Comparison of ENCODE assay signal across 22 mouse cellular contexts in the genomic region with DNA sequence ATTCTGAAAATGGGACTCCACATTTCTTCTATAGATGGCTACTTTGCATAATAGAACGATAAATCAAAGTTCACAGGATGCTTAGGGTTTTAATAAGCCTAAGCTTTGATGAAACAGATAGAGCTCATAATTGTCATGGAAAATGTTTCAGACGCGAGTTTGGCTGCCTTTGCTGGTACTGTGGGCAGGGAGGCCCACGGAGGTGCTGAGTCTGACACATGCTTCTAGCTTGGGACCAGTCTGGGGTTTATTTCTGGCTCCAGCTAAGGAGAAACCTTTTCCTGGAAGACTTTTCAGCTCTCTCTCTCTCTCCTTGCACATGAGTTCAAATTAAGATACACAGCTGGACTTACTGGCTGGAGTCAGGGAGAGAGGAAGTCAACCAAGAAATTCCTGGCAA. TPM values are rescaled to one million over a fixed set of nuclear protein-coding genes. Genes with fewer than 3 reads are reported as not detected.
DNase-seq lines count a peak whose midpoint lies in the region; ATAC-seq and TF ChIP-seq lines count a peak whose summit lies in the region.
"Had no signal": no experiment of that assay in that cellular context is flagged by ENCODE, and none has a peak within 500 bp of the region (broad histone marks: within the 10 kb centered on the region; RNA-seq: fewer than 3 reads in every experiment).

No protein-coding gene starts in this region.

- 75% methylated on average over 4 of the region's 4 CpGs for WGBS in lung, embryonic 14.5 days
- WGBS in lung, adult 2 months = 66% methylated on average over 4 of the region's 4 CpGs
- 68% methylated on average over 4 of the region's 4 CpGs for WGBS in stomach, embryonic 16.5 days
- 76% methylated on average over 4 of the region's 4 CpGs for WGBS in kidney, embryonic 16.5 days

- H3K4me2 ChIP-seq in lung, embryonic 14.5 days = no peak overlapping the region
- no peak overlapping the region for H3K4me2 ChIP-seq in stomach, embryonic 16.5 days (ENCODE audit: low read depth, low read length)
- no peak overlapping the region for H3K4me2 ChIP-seq in kidney, embryonic 16.5 days (replicated peaks; ENCODE audit: low read depth, low read length)
- H3K4me2 ChIP-seq: embryonic facial prominence, embryonic 13.5 days; heart, embryonic 11.5 days; hindbrain, embryonic 13.5 days; intestine, embryonic 15.5 days; midbrain, embryonic 13.5 days; neural tube, embryonic 13.5 days had no signal

- TF ChIP-seq CTCF in lung, embryonic 14.5 days (IDR thresholded peaks at IDR 0.05; ENCODE audit: low read depth) = no peak
- TF ChIP-seq CTCF in lung, adult 2 months (IDR thresholded peaks at IDR 0.05; ENCODE audit: insufficient read depth, low read length) = no peak
- no peak for TF ChIP-seq CTCF in embryonic fibroblast, embryonic 13.5 days (IDR thresholded peaks at IDR 0.05; ENCODE audit: borderline replicate concordance, insufficient read depth, low read length)

- H3K4me1 ChIP-seq in lung, embryonic 14.5 days (ENCODE audit: insufficient read depth) = peaks cover 15% of the 10 kb centered on the region
- H3K4me1 ChIP-seq in lung, adult 2 months (ENCODE audit: control insufficient read depth, insufficient read depth, low read length) = peaks cover 4% of the 10 kb centered on the region
- peaks cover 11% of the 10 kb centered on the region for H3K4me1 ChIP-seq in embryonic fibroblast, embryonic 13.5 days (ENCODE audit: control insufficient read depth, insufficient read depth, low read length)
- H3K4me1 ChIP-seq in stomach, embryonic 16.5 days (ENCODE audit: control insufficient read depth, insufficient read depth, low read length) = peaks cover 9% of the 10 kb centered on the region
- H3K4me1 ChIP-seq in kidney, embryonic 16.5 days (ENCODE audit: insufficient read depth, low read length) = peaks cover 10% of the 10 kb centered on the region
- H3K4me1 ChIP-seq: midbrain, embryonic 13.5 days; neural tube, embryonic 13.5 days had no signal

- peak; percentile 88 for ATAC-seq in frontal cortex, adult (ENCODE audit: low TSS enrichment)
- ATAC-seq in lung, embryonic 14.5 days (ENCODE audit: insufficient read depth) = no peak
- ATAC-seq in stomach, embryonic 16.5 days (ENCODE audit: insufficient read depth, low FRiP score) = 0 out of 2 replicates have a peak, but pooled peaks have one; percentile 42
- ATAC-seq in kidney, embryonic 16.5 days (ENCODE audit: low FRiP score, low TSS enrichment) = no peak
- ATAC-seq: lung, postnatal 0 days; midbrain, embryonic 13.5 days had no signal

- no peak overlapping the region for H3K9ac ChIP-seq in lung, embryonic 14.5 days
- no peak overlapping the region for H3K9ac ChIP-seq in stomach, embryonic 16.5 days (ENCODE audit: low read length)
- no peak overlapping the region for H3K9ac ChIP-seq in kidney, embryonic 16.5 days (replicated peaks; ENCODE audit: low read length)
- H3K9ac ChIP-seq: embryonic facial prominence, embryonic 13.5 days; hindbrain, embryonic 13.5 days; intestine, embryonic 15.5 days; liver, embryonic 14.5 days; midbrain, embryonic 13.5 days; neural tube, embryonic 13.5 days had no signal

- H3K27me3 ChIP-seq in lung, embryonic 14.5 days (ENCODE audit: insufficient read depth, low read length) = no peaks in the 10 kb centered on the region
- H3K27me3 ChIP-seq in stomach, embryonic 16.5 days (ENCODE audit: control insufficient read depth, insufficient read depth, low read length) = no peaks in the 10 kb centered on the region
- no peaks in the 10 kb centered on the region for H3K27me3 ChIP-seq in kidney, embryonic 16.5 days (ENCODE audit: insufficient read depth, low read length)
- H3K27me3 ChIP-seq: CH12.LX; embryonic facial prominence, embryonic 13.5 days; hindbrain, embryonic 13.5 days; intestine, embryonic 15.5 days; midbrain, embryonic 13.5 days; neural tube, embryonic 13.5 days had no signal

- H3K4me3 ChIP-seq in lung, embryonic 14.5 days (ENCODE audit: low read depth, low read length) = no peak overlapping the region
- no peak overlapping the region for H3K4me3 ChIP-seq in lung, adult 2 months (replicated peaks; ENCODE audit: extremely low read depth, low read depth, low read length)
- no peak overlapping the region for H3K4me3 ChIP-seq in embryonic fibroblast, embryonic 13.5 days (ENCODE audit: insufficient read depth, low read length)
- no peak overlapping the region for H3K4me3 ChIP-seq in stomach, embryonic 16.5 days (replicated peaks; ENCODE audit: low read length)
- H3K4me3 ChIP-seq in kidney, embryonic 16.5 days (ENCODE audit: low read length) = no peak overlapping the region
- H3K4me3 ChIP-seq: embryonic facial prominence, embryonic 13.5 days; hindbrain, embryonic 13.5 days; intestine, embryonic 15.5 days; midbrain, embryonic 13.5 days; neural tube, embryonic 13.5 days had no signal

- H3K27ac ChIP-seq in lung, embryonic 14.5 days (ENCODE audit: low read depth) = peak overlapping the region; percentile 54; the same call in 1 of the 2 replicates
- H3K27ac ChIP-seq in embryonic fibroblast, embryonic 13.5 days (ENCODE audit: insufficient read depth, low read length) = peak overlapping the region; percentile 19; the same call in 1 of the 2 replicates
- H3K27ac ChIP-seq in stomach, embryonic 16.5 days (ENCODE audit: low read length) = no peak overlapping the region
- no peak overlapping the region for H3K27ac ChIP-seq in kidney, embryonic 16.5 days (ENCODE audit: low read length)
- H3K27ac ChIP-seq: embryonic facial prominence, embryonic 13.5 days; hindbrain, embryonic 13.5 days; intestine, embryonic 15.5 days; kidney, postnatal 0 days; liver, embryonic 14.5 days; midbrain, embryonic 13.5 days; neural tube, embryonic 13.5 days had no signal

- no peak for TF ChIP-seq POLR2A in lung, adult 2 months (IDR thresholded peaks at IDR 0.05; ENCODE audit: borderline replicate concordance, extremely low read depth, low read depth, low read length)
- no peak for TF ChIP-seq POLR2A in embryonic fibroblast, embryonic 13.5 days (IDR thresholded peaks at IDR 0.05; ENCODE audit: low read depth, low read length)

- no peak for DNase-seq in frontal cortex, postnatal 10 days (ENCODE audit: low spot score in 2 of 2)
- peak; percentile 20 for DNase-seq in lung, embryonic 14.5 days
- no peak for DNase-seq in lung, adult 2 months
- no peak for DNase-seq in embryo, embryonic 10 days (ENCODE audit: low spot score)
- DNase-seq: cerebellum, adult 9-10 months; heart, postnatal 10 days; spleen, adult 18-20 months; thymus, postnatal 25 days had no signal

- no peaks in the 10 kb centered on the region for H3K9me3 ChIP-seq in lung, embryonic 14.5 days (ENCODE audit: low read depth, low read length)
- H3K9me3 ChIP-seq in stomach, embryonic 16.5 days (replicated peaks; ENCODE audit: control insufficient read depth, low read length) = no peaks in the 10 kb centered on the region
- no peaks in the 10 kb centered on the region for H3K9me3 ChIP-seq in kidney, embryonic 16.5 days (ENCODE audit: low read length)
- H3K9me3 ChIP-seq: embryonic facial prominence, embryonic 13.5 days; hindbrain, embryonic 13.5 days; intestine, embryonic 15.5 days; midbrain, embryonic 13.5 days; neural tube, embryonic 13.5 days had no signal

- no peaks in the 10 kb centered on the region for H3K36me3 ChIP-seq in lung, embryonic 14.5 days (ENCODE audit: insufficient read depth)
- no peaks in the 10 kb centered on the region for H3K36me3 ChIP-seq in stomach, embryonic 16.5 days (ENCODE audit: control insufficient read depth, insufficient read depth, low read length)
- H3K36me3 ChIP-seq in kidney, embryonic 16.5 days (ENCODE audit: insufficient read depth, low read length) = no peaks in the 10 kb centered on the region
- H3K36me3 ChIP-seq: embryonic facial prominence, embryonic 13.5 days; hindbrain, embryonic 13.5 days; intestine, embryonic 15.5 days; midbrain, embryonic 13.5 days; neural tube, embryonic 13.5 days had no signal

RNA-seq across cellular contexts. Expression of a gene that starts 53.1 kb away (rescaled TPM):
- 196 and 208 TPM in 2 replicates for polyA plus RNA-seq in lung, embryonic 14.5 days (2014; fragmentation: Nextera tagmentation; extraction: Ambion mirVana)
- 93.4 and 131 TPM in 2 replicates for polyA plus RNA-seq in lung, adult 2 months (2012; rRNA removed)
- polyA plus RNA-seq in embryonic fibroblast, embryonic 13.5 days (2011; ENCODE audit: insufficient read length, low read depth, missing spikeins) = 284 and 337 TPM in 2 replicates
- polyA plus RNA-seq in stomach, embryonic 16.5 days (2015; fragmentation: Nextera tagmentation; extraction: Ambion mirVana) = 173 and 181 TPM in 2 replicates
- polyA plus RNA-seq in kidney, embryonic 16.5 days (2015; fragmentation: Nextera tagmentation; extraction: Ambion mirVana) = 191 and 208 TPM in 2 replicates

Comparison
In these comparisons a context has a peak if more than half of its experiments do, and no peak if none do; other contexts are left out.
1. ATAC-seq: peak in frontal cortex, adult (single experiment) and stomach, embryonic 16.5 days (single experiment); none in lung, embryonic 14.5 days (single experiment) and kidney, embryonic 16.5 days (single experiment).
2. H3K27ac ChIP-seq: peak in lung, embryonic 14.5 days (single experiment) and embryonic fibroblast, embryonic 13.5 days (single experiment); none in stomach, embryonic 16.5 days (single experiment) and kidney, embryonic 16.5 days (single experiment).